Comparison of ENCODE assay signal across 8 mouse cellular contexts in the genomic region with DNA sequence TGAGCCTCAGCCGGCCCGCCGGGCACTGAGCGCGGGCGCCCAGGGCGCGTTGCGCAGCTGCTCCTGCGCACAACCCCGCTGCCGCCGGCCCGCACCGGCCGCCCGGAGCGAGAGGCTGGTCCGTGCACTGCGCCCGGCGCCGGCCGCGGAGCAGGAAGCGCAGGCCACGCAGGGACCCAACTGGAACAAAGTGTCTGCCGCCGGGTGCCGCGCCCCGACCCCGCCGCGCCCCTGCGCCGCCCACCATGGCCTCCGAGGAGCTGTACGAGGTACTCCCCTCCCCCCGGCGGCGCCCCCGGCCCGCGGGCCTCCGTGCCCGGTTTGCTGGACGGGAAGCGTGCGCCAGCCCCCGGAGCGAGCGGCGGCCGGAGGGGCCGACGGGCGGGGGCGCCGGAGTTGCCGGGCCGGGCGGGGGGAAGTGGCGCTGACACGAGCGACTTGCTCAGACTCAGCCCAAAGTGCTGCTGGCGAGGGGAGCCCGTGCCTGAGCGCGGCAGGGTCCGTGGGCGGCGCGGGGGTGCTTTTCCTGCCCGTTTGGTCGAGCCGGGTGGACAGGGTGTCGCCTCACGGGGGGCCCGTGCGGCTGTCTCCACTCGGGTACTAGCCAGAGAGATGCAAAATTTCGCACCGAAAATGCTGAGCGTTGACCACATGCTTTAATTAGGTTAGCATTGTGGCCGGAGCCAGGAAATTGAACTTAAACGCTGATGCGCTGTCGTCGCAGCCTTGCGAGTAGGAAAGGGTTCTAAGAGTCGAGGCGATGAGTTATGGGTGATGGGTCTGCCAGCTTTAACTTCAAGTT.
A peak's percentile ranks its signal among the peaks of the same experiment; 100 is the strongest.
DNase-seq lines count a peak whose midpoint lies in the region; ATAC-seq and TF ChIP-seq lines count a peak whose summit lies in the region.

No protein-coding gene starts in this region.

- H3K9ac ChIP-seq in forebrain, embryonic 11.5 days (ENCODE audit: low read length), result peak overlapping the region; percentile 86
- H3K9ac ChIP-seq in heart, embryonic 15.5 days, result peak overlapping the region; percentile 94

- DNase-seq in CD4-positive, CD25-positive, alpha-beta regulatory T cell, adult 2 months (ENCODE audit: low read depth, low spot score), result peak; percentile 67
- peak; percentile 58 for DNase-seq in adrenal gland, postnatal 25 days
- peak; percentile 83 for DNase-seq in forebrain, embryonic 11.5 days (ENCODE audit: low spot score)
- DNase-seq in kidney, postnatal 36 days, result peak; percentile 25 to 67
- DNase-seq in lung, adult 18-20 months, result peak; percentile 37 to 39
- DNase-seq in thymus, adult 2 months, result peak; percentile 72

- peaks cover 25% of the 10 kb centered on the region for H3K27me3 ChIP-seq in forebrain, embryonic 11.5 days (ENCODE audit: control insufficient read depth, insufficient read depth, low read length)
- H3K27me3 ChIP-seq in heart, embryonic 15.5 days, result no peaks in the 10 kb centered on the region; the same call in 1 of the 2 replicates
- H3K27me3 ChIP-seq in thymus, adult 2 months (ENCODE audit: control insufficient read depth, insufficient read depth, low read length), result no peaks in the 10 kb centered on the region

- H3K9me3 ChIP-seq in forebrain, embryonic 11.5 days (ENCODE audit: control insufficient read depth, low read length), result peaks cover 4% of the 10 kb centered on the region; the same call in 1 of the 2 replicates
- no peaks in the 10 kb centered on the region for H3K9me3 ChIP-seq in heart, embryonic 15.5 days (replicated peaks)

- no peaks in the 10 kb centered on the region for H3K36me3 ChIP-seq in forebrain, embryonic 11.5 days (ENCODE audit: control insufficient read depth, insufficient read depth, low read length)
- no peaks in the 10 kb centered on the region for H3K36me3 ChIP-seq in heart, embryonic 15.5 days
- H3K36me3 ChIP-seq in thymus, adult 2 months (ENCODE audit: control insufficient read depth, insufficient read depth, low read length), result no peaks in the 10 kb centered on the region

- TF ChIP-seq POLR2A in olfactory bulb, adult 2 months (IDR thresholded peaks at IDR 0.05; ENCODE audit: insufficient read depth, low read depth, low read length), result no peak
- TF ChIP-seq POLR2A in thymus, adult 2 months (IDR thresholded peaks at IDR 0.05; ENCODE audit: control insufficient read depth, extremely low read depth, insufficient read depth, low read length, poor library complexity), result no peak; the same call in 1 of the 2 replicates

- TF ChIP-seq CTCF in olfactory bulb, adult 2 months (IDR thresholded peaks at IDR 0.05; ENCODE audit: insufficient read depth, low read depth, low read length), result no peak
- TF ChIP-seq CTCF in thymus, adult 2 months (IDR thresholded peaks at IDR 0.05; ENCODE audit: borderline replicate concordance, control insufficient read depth, extremely low read depth, insufficient read depth, low read length, poor library complexity), result no peak

- ATAC-seq in forebrain, embryonic 11.5 days (replicated peaks; ENCODE audit: low FRiP score), result peak; percentile 83
- ATAC-seq in heart, embryonic 15.5 days (replicated peaks; ENCODE audit: insufficient number of reproducible peaks, insufficient read depth, low FRiP score, low read depth), result peak; percentile 45

- 0 out of 2 replicates have a peak, but pooled peaks cover 4% of the 10 kb centered on the region for H3K4me1 ChIP-seq in forebrain, embryonic 11.5 days (replicated peaks; ENCODE audit: control insufficient read depth, insufficient read depth, low read length)
- H3K4me1 ChIP-seq in heart, embryonic 15.5 days (replicated peaks), result peaks cover 23% of the 10 kb centered on the region
- H3K4me1 ChIP-seq in olfactory bulb, adult 2 months (ENCODE audit: control insufficient read depth, insufficient read depth, low read length), result peaks cover 5% of the 10 kb centered on the region
- 0 out of 2 replicates have a peak, but pooled peaks cover 3% of the 10 kb centered on the region for H3K4me1 ChIP-seq in thymus, adult 2 months (replicated peaks; ENCODE audit: control insufficient read depth, insufficient read depth, low read length)

- H3K4me2 ChIP-seq in forebrain, embryonic 11.5 days (ENCODE audit: low read depth, low read length, severe bottlenecking), result peak overlapping the region; percentile 71
- peak overlapping the region; percentile 91 for H3K4me2 ChIP-seq in heart, embryonic 15.5 days

- under 1% methylated on average over 78 of the region's 93 CpGs for WGBS in forebrain, embryonic 11.5 days
- WGBS in heart, embryonic 15.5 days, result under 1% methylated on average over 62 of the region's 93 CpGs
- WGBS in olfactory bulb, adult 2 months, result under 1% methylated on average over 92 of the region's 93 CpGs
- WGBS in thymus, adult 2 months, result under 1% methylated on average over 92 of the region's 93 CpGs

- H3K27ac ChIP-seq in forebrain, embryonic 11.5 days (ENCODE audit: low read depth, low read length), result peak overlapping the region; percentile 81
- peak overlapping the region; percentile 96 for H3K27ac ChIP-seq in heart, embryonic 15.5 days
- H3K27ac ChIP-seq in olfactory bulb, adult 2 months (ENCODE audit: insufficient read depth, low read depth, low read length), result no peak overlapping the region
- no peak overlapping the region for H3K27ac ChIP-seq in thymus, adult 2 months (ENCODE audit: control insufficient read depth, insufficient read depth, low read length)

- peak overlapping the region; percentile 96 for H3K4me3 ChIP-seq in forebrain, embryonic 11.5 days (ENCODE audit: low read depth, low read length)
- H3K4me3 ChIP-seq in heart, embryonic 15.5 days, result peak overlapping the region; percentile 81
- H3K4me3 ChIP-seq in olfactory bulb, adult 2 months (ENCODE audit: insufficient read depth, low read depth, low read length), result peak overlapping the region; percentile 82
- peak overlapping the region; percentile 77 for H3K4me3 ChIP-seq in thymus, adult 2 months (ENCODE audit: control insufficient read depth, insufficient read depth, low read length)

Comparison
In these comparisons a context has a peak if more than half of its experiments do, and no peak if none do; other contexts are left out.
1. H3K27ac ChIP-seq: peak in forebrain, embryonic 11.5 days (single experiment) and heart, embryonic 15.5 days (single experiment); none in olfactory bulb, adult 2 months (single experiment) and thymus, adult 2 months (single experiment).
2. Peak in every context shown above with its lines, with median percentiles within 50 percentile points of each other: DNase-seq and H3K4me3 ChIP-seq.